Mouse (Mus musculus): ENCODE measurements around the gene Asic5. TPM values are rescaled to one million over a fixed set of nuclear protein-coding genes. Genes with fewer than 3 reads are reported as not detected.
A peak's percentile ranks its signal among the peaks of the same experiment; 100 is the strongest.

Gene Asic5
- total and polyA plus RNA-seq, 2 experiments from 2014 or later, result not detected

DNA sequence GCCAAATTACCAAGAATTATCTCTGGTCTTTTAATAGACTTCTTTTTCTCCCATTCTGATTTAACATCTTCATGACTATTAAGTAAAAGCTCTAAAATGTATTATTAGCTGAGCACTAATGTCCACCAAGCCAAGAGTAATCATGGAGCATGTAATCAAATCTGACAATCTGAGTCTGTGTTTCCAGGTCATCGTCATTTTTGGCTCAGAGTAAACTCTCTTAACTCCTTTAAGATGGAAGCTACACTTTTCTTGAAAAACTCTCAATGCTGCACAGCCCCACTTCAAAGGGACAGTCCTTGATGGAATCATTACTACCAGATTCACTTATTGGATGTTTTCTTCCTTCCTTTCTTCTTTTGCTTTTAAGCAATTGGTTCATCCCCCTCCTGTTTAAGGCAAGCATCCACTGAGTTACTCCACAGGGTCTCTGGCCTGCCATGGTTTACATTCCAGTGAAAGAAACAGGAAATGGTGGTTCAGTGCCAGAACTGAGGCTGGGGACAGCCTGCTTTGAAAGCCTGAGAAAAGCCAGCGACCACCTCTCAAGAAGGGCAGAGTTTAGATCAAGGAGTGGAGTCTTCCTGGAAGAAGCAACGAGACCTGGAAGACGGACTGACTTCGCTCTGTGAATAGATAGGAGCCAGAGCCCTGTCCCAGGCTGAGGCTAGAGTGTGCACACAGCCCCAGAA, 72.3 kb downstream of the Asic5 start:
- no peak for DNase-seq (ENCODE audit: low spot score)
- H3K36me3 ChIP-seq (replicated peaks; ENCODE audit: control insufficient read depth, insufficient read depth, low read length), result 0 out of 2 replicates have a peak, but pooled peaks cover 4% of the 10 kb centered on the region
- 29% methylated on average over 5 of the region's 5 CpGs for WGBS
- H3K9ac ChIP-seq (replicated peaks; ENCODE audit: low read depth, low read length), result no peak overlapping the region
- ATAC-seq (ENCODE audit: insufficient read depth, low read depth), result no peak
- H3K27ac ChIP-seq (ENCODE audit: low read depth), result no peak overlapping the region
- TF ChIP-seq CTCF (IDR thresholded peaks at IDR 0.05; ENCODE audit: low read depth) (no peak), EP300 (IDR thresholded peaks at IDR 0.05; ENCODE audit: low read depth) (no peak)
- no peak overlapping the region for H3K4me2 ChIP-seq (ENCODE audit: low read depth, low read length)
- no peaks in the 10 kb centered on the region for H3K27me3 ChIP-seq (ENCODE audit: control insufficient read depth, insufficient read depth, low read length)
- H3K9me3 ChIP-seq (replicated peaks; ENCODE audit: control insufficient read depth, low read length), result no peaks in the 10 kb centered on the region
- H3K4me1 ChIP-seq (ENCODE audit: control insufficient read depth, insufficient read depth), result peaks cover 12% of the 10 kb centered on the region
- no peak overlapping the region for H3K4me3 ChIP-seq (ENCODE audit: low read depth, low read length)

DNA sequence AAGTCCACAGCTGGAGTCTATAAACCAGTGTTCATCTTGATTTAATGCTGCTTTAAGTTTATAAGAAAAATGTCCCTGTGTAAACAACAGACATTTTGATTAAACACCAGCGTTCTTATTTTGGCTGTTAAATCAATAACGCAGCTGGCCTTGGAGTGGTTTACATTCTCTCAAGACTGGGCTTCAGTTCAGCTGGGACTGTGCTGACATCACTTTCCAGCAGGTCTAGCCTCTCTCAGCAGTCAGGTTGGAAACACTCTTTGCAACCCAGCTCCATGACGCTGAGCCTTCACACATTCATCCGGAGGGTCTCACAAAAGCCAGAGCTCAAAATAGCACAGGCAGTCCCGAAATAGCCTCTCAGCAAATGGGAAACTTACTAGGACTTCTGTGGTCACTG, 75.1 kb downstream of the Asic5 start:
- Histone ChIP-seq H3K36me3 (replicated peaks; ENCODE audit: control insufficient read depth, insufficient read depth, low read length) (no peaks in the 10 kb centered on the region), H3K9me3 (replicated peaks; ENCODE audit: control insufficient read depth, low read length) (no peaks in the 10 kb centered on the region), H3K4me1 (ENCODE audit: control insufficient read depth, insufficient read depth) (peaks cover 19% of the 10 kb centered on the region), H3K4me3 (ENCODE audit: low read depth, low read length) (no peak overlapping the region), H3K4me2 (ENCODE audit: low read depth, low read length) (no peak overlapping the region), H3K9ac (replicated peaks; ENCODE audit: low read depth, low read length) (no peak overlapping the region), H3K27me3 (ENCODE audit: control insufficient read depth, insufficient read depth, low read length) (no peaks in the 10 kb centered on the region), H3K27ac (ENCODE audit: low read depth) (peak overlapping the region; percentile 56)
- DNase-seq (ENCODE audit: low spot score) (peak; percentile 84), ATAC-seq (ENCODE audit: insufficient read depth, low read depth) (peak; percentile 80)
- 7% methylated on average over 5 of the region's 5 CpGs for WGBS
- TF ChIP-seq CTCF (IDR thresholded peaks at IDR 0.05; ENCODE audit: low read depth), result no peak
- TF ChIP-seq EP300 (IDR thresholded peaks at IDR 0.05; ENCODE audit: low read depth), result no peak

DNA sequence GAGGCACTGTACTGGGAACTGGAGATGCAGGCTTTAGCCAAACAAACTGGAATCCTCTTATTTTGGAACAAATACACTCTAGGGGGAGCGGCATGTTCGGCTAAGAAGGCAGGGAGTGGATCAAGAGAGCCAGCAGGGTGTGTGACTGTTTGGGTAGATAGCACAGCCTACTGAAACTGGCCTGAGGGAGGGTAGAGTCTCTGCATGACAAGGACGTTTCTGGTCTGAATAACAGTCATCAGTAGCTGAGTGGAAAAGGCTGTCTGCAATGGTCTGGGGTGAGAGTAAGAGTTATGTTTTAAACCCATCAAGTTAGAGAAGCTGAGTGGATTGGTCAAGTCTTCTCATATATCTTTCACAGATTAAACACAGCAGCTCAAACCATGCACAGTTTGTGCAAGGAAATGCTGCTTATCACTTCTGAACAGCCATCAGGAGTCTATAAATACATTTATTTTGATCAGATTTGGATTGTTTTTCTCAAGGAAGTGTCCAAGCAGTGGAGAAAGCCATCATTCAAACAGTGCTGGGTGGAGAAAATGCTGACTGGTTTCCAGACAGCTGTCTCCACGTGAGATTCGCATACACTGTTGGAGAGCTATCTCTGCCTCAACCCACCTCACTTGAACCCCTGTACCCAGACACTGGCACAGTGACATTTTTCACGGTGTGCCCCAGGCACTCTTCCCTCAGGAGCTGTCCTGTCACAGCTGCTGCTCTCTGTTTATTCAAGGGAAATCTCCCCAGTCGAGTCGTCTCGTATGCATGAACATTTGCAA, 79.5 kb downstream of the Asic5 start:
- no peaks in the 10 kb centered on the region for H3K36me3 ChIP-seq (replicated peaks; ENCODE audit: control insufficient read depth, insufficient read depth, low read length)
- no peak overlapping the region for H3K4me2 ChIP-seq (ENCODE audit: low read depth, low read length)
- ATAC-seq (ENCODE audit: insufficient read depth, low read depth) (peak; percentile 51; the same call in 1 of the 2 replicates), DNase-seq (ENCODE audit: low spot score) (no peak)
- H3K27me3 ChIP-seq (ENCODE audit: control insufficient read depth, insufficient read depth, low read length), result no peaks in the 10 kb centered on the region
- H3K9ac ChIP-seq (replicated peaks; ENCODE audit: low read depth, low read length), result no peak overlapping the region
- H3K4me1 ChIP-seq (ENCODE audit: control insufficient read depth, insufficient read depth), result peaks cover 30% of the 10 kb centered on the region
- H3K27ac ChIP-seq (ENCODE audit: low read depth), result peak overlapping the region; percentile 19; the same call in 1 of the 2 replicates
- no peak overlapping the region for H3K4me3 ChIP-seq (ENCODE audit: low read depth, low read length)
- no peaks in the 10 kb centered on the region for H3K9me3 ChIP-seq (replicated peaks; ENCODE audit: control insufficient read depth, low read length)
- 17% methylated on average over 9 of the region's 9 CpGs for WGBS
- TF ChIP-seq CTCF (IDR thresholded peaks at IDR 0.05; ENCODE audit: low read depth), result no peak
- no peak for TF ChIP-seq EP300 (IDR thresholded peaks at IDR 0.05; ENCODE audit: low read depth)

DNA sequence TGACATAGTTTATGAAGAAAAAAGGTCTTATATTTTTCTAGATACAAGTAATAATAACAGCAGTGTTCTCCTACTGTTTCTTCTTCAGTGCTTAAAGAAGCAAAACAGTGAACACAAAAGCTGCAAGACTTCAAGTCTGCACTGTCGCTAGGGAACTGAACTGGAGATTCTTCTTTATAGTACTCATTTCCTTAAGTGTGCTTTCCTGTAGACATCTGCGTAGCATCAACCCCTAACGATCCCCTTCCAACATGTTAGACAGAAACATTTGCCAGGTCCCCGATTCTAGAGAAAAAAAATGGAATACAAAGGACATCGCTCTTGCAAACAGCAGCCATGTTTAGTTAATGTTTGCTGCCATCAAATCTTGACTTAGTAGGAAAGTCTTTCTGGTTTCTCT, 85.7 kb downstream of the Asic5 start:
- Histone ChIP-seq H3K4me1 (ENCODE audit: control insufficient read depth, insufficient read depth) (peaks cover 11% of the 10 kb centered on the region), H3K9ac (replicated peaks; ENCODE audit: low read depth, low read length) (no peak overlapping the region), H3K36me3 (replicated peaks; ENCODE audit: control insufficient read depth, insufficient read depth, low read length) (no peaks in the 10 kb centered on the region), H3K27me3 (ENCODE audit: control insufficient read depth, insufficient read depth, low read length) (no peaks in the 10 kb centered on the region), H3K4me3 (ENCODE audit: low read depth, low read length) (no peak overlapping the region), H3K27ac (ENCODE audit: low read depth) (no peak overlapping the region), H3K4me2 (ENCODE audit: low read depth, low read length) (no peak overlapping the region), H3K9me3 (replicated peaks; ENCODE audit: control insufficient read depth, low read length) (no peaks in the 10 kb centered on the region)
- no peak for ATAC-seq (ENCODE audit: insufficient read depth, low read depth)
- no peak for TF ChIP-seq CTCF (IDR thresholded peaks at IDR 0.05; ENCODE audit: low read depth)
- TF ChIP-seq EP300 (IDR thresholded peaks at IDR 0.05; ENCODE audit: low read depth), result no peak
- peak; percentile 43 for DNase-seq (ENCODE audit: low spot score)
- 63% methylated on average over 5 of the region's 5 CpGs for WGBS

Other genes starting within 250 kb of the Asic5 start
- gene Ctso, start 49.7 kb upstream of the Asic5 start, total RNA-seq (2014; rRNA removed; ENCODE audit: low replicate concordance), result 9.6 and 12.9 TPM in 2 replicates
- 19.5 and 20.6 TPM in 2 replicates for gene Ctso, start 49.7 kb upstream of the Asic5 start, polyA plus RNA-seq (2015; fragmentation: Nextera tagmentation; extraction: Ambion mirVana)
- gene Tdo2, start 6.1 kb upstream of the Asic5 start, total RNA-seq (2014; rRNA removed; ENCODE audit: low replicate concordance), result not detected in 2 replicates
- gene Tdo2, start 6.1 kb upstream of the Asic5 start, polyA plus RNA-seq (2015; fragmentation: Nextera tagmentation; extraction: Ambion mirVana), result 0.07 and 0.11 TPM in 2 replicates
- gene Gucy1b1, start 92.4 kb downstream of the Asic5 start, total RNA-seq (2014; rRNA removed; ENCODE audit: low replicate concordance), result 15.6 and 39.3 TPM in 2 replicates
- gene Gucy1b1, start 92.4 kb downstream of the Asic5 start, polyA plus RNA-seq (2015; fragmentation: Nextera tagmentation; extraction: Ambion mirVana), result 24.3 and 27.5 TPM in 2 replicates
- gene Gucy1a1, start 163.5 kb downstream of the Asic5 start, total RNA-seq (2014; rRNA removed; ENCODE audit: low replicate concordance), result 23.3 and 28.7 TPM in 2 replicates
- 24.6 and 25.7 TPM in 2 replicates for gene Gucy1a1, start 163.5 kb downstream of the Asic5 start, polyA plus RNA-seq (2015; fragmentation: Nextera tagmentation; extraction: Ambion mirVana)